Mouse (Mus musculus): ENCODE measurements around the gene F3.
A peak's percentile ranks its signal among the peaks of the same experiment; 100 is the strongest.

F3 gene

GRCm38 (mm10) chr3:121707106-121707505 lies 16.2 kb upstream of the F3 start:
- no peak for DNase-seq (ENCODE audit: low spot score)

- DNase-seq (ENCODE audit: low spot score): no peak
These were observed 12.3 kb upstream of the F3 start for GRCm38 (mm10) chr3:121710894-121711531.

DNA sequence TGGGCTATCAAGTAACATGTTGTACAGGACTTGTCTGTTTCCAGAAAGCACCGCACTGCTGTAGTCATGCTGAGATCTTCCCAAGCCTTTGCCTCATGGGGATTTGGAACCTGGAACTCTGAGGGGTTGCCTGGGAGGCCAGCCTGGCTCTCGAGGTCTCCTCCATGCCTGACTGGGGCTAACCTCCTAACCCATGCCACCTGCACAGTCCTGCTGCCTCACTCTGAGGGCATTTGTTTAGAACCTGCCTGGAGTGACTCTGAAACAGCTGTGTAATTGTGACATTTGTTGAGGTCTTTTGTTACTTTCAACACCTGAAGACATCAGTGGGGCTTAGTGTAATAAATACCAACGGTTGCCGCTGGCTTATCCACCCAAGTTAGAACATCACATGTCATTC lies 11.1 kb upstream of the F3 start:
- no peak for DNase-seq (ENCODE audit: low spot score)

DNA sequence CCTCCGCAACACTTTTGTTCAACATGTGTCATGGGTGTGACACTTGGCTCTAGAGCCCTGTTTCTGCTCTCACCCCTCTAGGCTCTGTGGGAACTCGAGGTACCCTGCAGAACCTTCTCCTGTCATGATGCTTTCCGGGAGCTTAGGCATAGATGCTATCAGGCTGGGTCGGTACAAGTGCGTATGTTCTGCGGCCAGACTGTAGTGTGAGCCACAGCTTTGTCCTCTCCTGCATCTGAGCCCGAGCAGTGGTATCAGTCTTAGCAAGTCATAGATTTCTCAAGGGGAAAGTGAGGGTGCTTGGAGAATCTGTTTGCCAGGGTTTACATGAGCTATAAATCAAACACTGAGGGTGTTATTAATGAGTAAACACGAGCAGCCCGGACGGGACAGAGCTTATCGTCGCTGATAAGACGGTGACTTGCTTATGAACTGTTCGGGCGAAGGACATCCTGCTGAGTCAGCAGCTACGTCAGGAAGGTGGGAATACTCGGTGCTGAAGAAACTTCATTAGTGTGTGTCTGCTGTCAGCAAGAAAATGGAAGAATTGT lies 10.1 kb upstream of the F3 start:
- no peak for DNase-seq (ENCODE audit: low spot score)

- DNase-seq (ENCODE audit: low spot score): no peak
These were observed 9.5 kb upstream of the F3 start for GRCm38 (mm10) chr3:121713816-121714215.

DNA sequence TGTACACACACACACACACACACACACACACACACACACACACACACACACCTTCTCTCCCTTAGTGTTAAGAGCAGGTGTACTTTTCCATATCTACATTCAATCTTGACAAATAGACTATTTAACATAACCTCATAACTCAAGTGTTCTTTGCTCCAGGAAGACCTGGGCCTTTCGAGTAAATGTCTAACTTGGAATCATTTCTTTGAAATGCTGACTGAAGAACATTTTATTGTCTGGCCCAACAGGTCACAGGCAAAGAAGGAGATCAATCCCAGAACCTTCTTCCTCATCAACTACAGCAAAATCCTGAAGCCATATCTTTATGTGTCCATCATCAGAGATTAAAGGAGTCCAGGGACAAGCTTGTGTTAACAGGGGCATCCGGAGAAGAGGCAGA lies 8.9 kb upstream of the F3 start:
- DNase-seq (ENCODE audit: low spot score): no peak

GRCm38 (mm10) chr3:121715336-121715735 lies 8.0 kb upstream of the F3 start:
- no peak for DNase-seq (ENCODE audit: low spot score)

GRCm38 (mm10) chr3:121715741-121716459 lies 7.4 kb upstream of the F3 start:
- no peak for DNase-seq (ENCODE audit: low spot score)

DNA sequence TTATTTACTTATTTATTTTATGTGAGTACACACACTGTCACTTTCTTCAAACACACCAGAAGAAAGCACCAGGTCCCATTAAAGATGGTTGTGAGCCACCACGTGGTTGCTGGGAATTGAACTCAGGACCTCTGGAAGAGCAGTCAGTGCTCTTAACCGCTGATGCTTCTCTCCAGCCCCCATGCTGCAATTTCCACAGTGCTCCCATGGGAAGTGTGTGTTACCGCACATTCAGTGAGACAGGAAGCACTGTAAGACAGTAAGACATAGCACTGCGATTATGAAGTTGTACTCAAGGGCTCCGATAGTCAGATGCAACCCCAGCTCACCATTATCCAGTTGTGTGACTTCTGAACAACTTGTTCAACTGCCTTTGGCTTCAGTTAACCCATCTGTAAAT lies 6.9 kb upstream of the F3 start:
- DNase-seq (ENCODE audit: low spot score): no peak

DNA sequence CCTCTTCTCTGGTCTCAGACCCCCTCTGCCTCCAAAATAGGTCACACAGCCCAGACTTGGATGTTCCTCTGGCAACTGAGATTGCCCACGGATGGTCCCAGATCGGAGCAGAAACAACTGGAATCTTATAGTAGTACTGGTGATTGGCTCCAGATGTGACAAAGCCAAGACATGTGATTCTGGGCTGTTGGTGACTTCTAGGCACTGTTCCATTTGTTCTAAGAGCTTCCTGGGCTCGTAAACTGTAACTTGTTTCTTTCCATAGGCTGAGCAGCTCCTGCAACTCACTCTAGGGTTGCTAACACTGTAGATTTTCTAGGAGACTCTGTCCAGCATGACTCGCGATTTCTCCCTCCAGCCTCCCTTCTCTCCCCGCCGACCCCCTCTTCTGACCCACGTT lies 4.7 kb upstream of the F3 start:
- no peak for DNase-seq (ENCODE audit: low spot score)

- no peak for DNase-seq (ENCODE audit: low spot score)
These were observed 3.6 kb upstream of the F3 start for GRCm38 (mm10) chr3:121719701-121720100.

GRCm38 (mm10) chr3:121720801-121721690 lies 2.3 kb upstream of the F3 start:
- DNase-seq (ENCODE audit: low spot score): no peak

DNA sequence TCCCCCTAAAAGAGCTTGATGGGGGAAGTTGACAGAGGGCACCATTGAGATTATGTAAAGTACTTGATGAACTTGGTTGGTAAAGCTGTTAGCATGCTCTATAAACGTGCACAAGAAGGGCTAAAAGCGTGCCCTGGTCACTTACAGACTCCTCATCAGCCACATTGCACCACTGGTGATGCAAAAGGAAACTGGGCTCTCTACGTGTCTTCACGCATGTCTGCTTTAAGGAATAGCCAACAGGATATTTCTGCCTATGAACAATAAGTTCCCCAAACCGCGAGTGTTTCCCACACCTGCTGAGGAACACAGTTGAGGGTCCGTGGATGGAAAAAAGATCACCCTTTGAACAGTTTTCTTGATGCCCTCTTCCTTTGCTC lies 1.7 kb upstream of the F3 start:
- no peak for DNase-seq (ENCODE audit: low spot score)

DNA sequence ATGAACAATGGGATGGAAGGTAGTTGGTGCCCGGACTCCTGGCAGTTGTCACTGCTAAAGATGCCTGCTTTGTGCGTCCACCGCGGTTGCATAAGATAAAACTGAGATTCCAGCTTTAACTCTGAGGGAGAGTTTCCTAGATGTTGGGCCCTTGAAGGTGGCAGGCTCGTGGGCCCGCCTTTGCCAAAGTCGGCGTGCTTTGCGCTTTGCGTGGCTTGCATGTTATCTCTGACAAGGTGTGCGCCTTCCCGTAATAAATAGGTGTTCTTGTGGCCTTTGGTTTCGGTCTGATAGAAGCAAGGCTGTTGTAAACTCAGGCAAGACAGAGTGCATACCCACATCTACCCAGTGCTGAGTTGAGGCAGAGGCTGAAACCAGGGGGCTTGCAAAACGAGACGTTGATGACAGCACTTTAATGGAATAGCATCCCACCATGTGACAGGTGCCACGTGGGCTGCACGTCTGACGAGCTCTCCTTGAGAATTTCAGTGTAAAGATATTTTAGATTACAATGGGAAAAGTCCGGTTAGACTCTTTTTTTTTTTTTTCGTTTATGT lies 709 bp downstream of the F3 start:
- DNase-seq (ENCODE audit: low spot score): no peak

DNA sequence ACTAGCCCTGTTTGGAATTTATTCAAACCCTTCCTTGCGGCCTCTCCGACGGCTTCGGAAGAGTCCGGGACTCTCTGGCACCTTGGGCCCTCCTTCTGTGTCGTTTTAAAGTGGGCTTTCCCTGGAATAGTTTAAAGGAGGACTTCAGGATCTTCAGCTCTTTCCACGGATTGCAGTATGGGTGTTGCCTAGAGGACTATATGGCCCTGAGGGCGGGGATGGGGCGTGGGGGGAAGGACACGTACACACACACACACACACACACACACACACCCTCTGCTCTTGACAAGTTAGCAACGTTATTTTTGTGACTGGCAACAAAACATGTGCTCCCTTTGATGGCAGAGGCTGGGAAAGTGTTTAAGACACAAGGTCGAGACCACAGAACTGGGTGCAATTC lies 1.2 kb downstream of the F3 start:
- no peak for DNase-seq (ENCODE audit: low spot score)

GRCm38 (mm10) chr3:121725651-121726050 lies 2.3 kb downstream of the F3 start:
- no peak for DNase-seq (ENCODE audit: low spot score)

DNA sequence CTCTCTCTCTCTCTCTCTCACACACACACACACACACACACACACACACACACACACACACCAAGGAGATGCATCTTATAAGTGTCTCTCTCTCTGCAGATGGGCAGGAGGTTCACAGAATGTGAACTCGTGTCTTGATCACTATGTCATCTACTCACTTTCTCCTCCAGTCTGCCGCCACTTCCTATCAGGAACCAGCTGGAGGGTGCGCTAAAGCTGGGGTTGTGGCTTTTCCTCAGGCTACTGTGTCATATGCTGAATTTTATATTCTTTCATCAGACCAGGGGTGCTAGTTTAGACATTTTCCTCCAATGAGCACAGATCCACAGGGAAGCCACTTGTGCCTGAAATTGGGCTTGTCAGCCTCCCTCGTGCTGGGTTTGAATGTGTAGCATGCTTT lies 6.3 kb downstream of the F3 start:
- no peak for DNase-seq (ENCODE audit: low spot score)

GRCm38 (mm10) chr3:121735542-121735941 lies 12.2 kb downstream of the F3 start:
- DNase-seq (ENCODE audit: low spot score): no peak

GRCm38 (mm10) chr3:121736025-121736744 lies 12.8 kb downstream of the F3 start:
- peak; percentile 86 for DNase-seq (ENCODE audit: low spot score)

- DNase-seq (ENCODE audit: low spot score): peak; percentile 48
These were observed 14.1 kb downstream of the F3 start for GRCm38 (mm10) chr3:121737453-121737852.

DNA sequence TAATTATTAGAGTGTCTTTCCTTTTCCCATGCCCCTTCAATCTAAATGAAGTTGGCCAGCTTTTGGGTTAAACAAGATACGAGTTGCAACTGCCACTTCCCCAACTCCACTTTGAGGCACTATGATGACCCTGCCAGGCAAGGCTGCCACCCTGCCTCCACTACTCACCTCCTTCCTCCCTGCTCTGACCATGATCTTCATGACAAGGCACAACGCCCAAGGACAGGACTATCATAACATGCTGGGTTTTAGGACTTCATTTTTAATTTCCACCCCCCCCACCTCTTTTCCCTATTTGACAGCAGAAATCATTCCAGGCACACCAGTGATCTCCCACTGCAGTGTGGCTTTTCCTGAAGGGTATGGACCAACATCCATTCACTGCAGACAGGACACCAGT lies 14.6 kb downstream of the F3 start:
- DNase-seq (ENCODE audit: low spot score): no peak
